Mouse (Mus musculus) right cerebral cortex, postnatal 10 days (tissue): ENCODE data around the gene Ank.
A peak's percentile ranks its signal among the peaks of the same experiment; 100 is the strongest.

ENCODE experiments used
- DNase-seq, 2 experiments: peaks; one replicate each; pipeline ENCODE4 v3.0.0; 2021; ENCODE audit warnings: low spot score in 2 of 2

Ank gene

DNA sequence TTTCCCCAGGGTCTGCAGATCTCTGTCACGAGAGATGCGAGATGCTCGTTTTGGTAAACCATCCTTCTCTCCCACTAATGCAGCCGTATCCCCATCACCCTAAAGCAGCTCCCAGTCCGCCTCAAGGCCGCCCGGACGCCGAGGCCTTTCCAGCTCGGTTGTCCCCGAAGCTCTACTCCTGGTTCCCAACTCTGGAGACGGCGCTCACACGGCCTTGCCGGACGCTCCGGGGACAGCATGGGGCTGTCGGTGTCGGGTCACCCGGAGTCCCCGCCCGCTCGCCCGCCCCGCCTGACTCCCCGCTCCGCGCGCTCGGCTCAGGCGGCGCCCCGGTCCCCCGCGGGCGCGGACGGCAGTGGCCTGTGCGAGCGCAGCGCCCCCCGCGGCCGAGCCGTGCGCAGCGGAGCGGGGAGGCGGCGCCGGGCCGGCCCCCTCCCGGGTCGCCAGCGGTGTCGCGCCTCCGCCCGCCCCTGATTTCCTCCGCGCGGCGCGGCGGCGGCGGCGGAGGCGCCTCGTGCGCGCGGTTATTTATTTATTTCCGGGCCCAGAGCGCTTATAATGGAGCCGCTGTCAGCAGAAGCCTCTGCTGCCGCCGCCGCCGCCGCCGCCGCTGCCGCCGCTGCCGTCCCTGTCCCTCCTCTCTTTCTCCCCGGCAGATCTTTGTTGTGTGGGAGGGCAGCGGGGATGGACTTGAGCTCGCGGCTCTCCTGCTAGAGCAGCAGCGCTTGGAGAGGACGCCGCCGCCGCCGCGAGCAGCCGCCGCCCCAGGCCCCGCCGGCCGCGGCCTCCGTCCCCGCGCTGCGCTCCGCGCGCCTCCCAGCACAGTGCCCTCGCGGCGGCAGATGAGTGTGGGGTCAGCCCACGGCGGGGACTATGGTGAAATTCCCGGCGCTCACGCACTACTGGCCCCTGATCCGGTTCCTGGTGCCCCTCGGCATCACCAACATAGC, at the start of gene Ank:
Gene Ank (plus strand): TSS at position 547 of the 950 bp plus-strand sequence.
- DNase-seq, result peak; percentile 85 to 87

DNA sequence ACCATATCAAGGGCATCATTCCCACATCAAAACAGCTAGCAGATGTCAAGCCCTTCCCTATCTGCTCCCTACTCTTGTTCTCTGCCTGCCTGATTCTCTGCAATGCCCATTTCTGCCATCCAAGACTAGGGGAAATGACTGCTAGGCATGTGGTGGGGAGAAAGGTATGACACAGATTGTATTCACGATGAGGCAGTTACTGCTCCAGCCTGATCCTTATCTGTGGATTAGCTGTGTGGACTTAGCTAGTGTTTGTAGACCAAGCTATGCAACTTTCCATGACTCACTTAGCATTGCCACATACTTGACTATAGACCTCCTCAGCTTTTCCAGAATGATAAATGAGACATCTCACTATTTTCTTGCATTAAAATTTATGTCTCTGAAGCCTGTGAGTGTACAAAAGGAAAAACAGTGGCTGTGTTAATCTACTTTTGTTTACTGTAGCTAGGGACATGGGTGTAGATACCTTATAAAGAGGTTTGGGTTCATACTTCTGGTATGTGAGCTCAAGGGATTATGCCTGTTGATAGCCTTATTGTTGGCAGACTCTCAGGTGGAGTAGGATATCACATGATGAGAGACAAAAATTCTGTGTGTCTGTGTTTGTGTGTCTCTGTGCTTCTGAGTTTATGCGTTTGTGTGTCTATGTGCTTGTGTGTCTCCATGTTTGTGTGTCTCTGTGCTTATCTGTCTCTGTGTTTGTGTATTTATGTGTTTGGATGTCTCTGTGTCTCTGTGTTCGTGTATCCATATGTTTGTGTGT, 47.7 kb upstream of the Ank start:
- no peak for DNase-seq

DNA sequence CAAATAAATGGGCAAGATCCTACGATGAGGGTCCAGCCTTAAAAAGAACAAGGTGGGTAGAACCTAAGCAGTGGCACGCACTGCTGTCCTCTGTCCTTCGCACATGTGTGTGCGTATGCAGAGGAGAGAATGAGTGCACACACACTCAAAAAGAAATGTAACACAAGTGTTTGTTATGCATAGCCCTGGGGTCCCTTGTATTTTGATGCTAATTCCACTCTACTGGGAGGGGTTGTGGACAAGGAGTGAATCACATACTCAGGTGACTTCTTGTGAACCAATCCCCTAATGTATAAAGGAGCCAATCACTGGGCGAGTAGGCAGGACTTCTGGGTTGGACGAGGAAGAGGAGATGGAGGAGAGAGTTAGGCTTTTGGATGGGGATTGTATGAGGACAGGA, 44.9 kb upstream of the Ank start:
- no peak for DNase-seq

DNA sequence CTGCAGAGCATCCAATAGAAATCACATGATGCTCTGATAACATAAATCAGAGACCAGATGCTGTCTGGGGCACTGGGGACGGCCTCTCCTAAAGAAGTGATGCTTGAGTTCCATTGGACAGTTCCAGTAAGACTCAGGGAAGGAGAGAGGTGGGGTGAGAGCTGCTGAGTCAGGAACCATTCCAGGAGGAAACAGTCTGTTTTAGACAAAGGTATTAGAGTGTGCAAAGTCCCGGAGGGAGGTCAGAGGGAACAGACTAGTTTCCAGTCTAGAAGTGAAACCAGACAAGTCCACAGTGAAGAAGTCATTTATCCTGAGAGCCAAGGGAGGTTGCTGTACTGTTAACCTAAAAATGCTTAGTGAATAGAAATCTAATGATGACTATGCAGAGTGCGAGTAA, 38.9 kb upstream of the Ank start:
- DNase-seq, result no peak

DNA sequence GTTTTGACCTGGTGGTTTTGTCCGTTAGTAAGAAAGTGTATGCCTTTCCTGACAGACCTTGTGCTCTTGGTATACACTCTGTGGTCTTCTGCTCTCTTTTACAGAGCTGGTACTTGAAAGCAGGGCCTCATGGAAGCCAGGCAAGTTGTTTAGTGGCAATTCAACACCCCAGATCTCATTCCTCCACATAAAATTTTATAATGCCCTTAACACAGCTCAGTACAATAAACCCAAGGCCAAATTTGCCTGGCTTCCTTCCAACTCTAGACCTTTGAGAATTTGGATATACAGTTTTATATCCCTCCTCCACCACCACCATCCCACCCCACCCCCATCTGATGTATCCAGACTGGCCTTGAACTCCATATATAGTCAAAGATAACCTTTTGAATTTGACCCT, 36.2 kb upstream of the Ank start:
- DNase-seq, result no peak

DNA sequence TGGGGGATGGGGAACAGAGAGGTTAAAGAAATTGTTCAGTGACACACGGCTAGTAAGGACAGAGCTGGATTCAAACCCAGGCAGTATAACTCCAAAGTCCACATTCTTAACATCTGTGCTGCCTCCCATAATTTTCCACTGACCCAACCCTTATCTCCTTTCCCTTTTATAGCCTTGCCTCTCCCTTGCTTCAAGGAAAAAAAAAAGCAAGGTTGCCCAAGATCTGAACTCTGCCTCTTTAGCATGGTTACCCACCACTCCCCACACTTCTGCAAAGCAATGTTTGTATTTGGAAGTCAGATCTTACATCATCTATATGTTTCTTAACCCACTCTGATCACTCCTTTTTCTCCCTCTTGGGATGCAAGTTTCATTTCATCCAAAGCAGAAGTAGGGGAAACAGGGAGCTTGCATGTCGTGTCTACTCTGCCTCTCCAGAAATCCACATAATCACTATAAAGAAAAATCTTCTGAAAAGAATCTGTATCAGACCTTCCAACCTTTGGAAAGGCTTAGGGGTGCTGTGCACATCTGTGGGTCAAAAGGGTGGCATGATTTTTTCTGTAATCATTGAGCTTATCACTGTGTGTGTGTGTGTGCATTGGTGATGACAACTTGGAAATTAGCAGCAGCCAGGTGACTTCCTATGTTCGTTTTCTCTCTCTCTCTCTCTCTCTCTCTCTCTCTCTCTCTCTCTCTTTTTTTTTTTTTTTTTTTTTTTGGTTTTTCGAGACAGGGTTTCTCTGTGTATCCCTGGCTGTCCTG, 33.4 kb upstream of the Ank start:
- DNase-seq, result no peak

DNA sequence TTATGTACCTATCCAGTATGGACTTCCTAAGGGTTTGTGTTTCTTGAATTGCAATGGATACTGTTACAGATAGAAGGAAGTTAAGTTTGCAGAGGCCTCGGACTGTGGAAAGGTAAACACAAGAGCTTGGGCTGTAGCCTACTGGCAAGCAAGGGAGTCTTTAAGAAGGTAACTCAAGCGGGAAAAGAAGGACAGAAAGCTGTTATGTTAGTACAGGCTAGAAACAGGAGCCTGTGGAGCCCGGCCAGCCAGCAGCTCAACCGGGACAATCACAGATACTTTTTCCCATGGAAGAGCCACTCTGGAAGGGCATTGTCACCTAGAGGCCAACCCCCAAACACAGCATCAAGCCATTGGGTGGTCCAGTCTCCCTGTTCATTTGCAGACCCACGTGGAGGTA, 31.1 kb upstream of the Ank start:
- no peak for DNase-seq

DNA sequence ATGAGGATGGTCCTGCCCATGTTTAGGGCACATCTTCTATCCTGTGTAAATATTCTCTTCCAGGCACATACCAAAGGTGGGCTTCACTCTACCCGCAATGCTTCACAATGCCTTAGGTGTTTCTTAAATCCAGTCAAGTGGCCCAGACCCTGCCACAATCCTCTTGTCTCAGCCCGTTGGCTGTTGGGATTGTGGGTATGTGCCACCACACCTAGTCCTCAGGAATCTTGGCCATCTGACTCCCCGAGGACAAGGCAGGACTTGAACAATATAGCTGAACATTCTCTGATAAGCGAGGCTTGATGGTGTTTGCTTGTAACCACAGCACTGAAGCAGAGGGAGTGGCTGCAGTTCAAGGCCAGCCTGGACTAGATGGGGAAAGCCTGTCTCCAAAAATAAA, 30.3 kb upstream of the Ank start:
- DNase-seq, result no peak

DNA sequence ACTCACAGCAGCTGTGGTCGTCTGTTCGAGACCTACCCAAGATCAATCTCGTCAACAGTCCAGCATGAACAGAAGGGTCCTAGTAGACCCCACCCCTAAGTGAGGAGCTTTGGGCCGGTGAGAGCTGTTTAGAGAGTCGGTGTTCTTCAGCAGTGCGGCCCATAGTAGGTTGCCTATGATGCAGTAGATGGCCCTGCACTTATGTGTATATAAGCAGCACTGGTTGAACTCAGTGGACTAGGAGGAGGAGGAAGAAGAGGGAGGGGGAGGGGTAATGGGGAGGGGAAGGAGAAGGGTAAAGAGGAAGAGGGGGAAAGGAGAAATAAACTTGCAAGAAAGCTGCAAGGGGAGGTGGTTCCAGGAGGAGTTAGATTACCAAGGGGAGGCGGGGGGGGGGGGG, 25.4 kb upstream of the Ank start:
- DNase-seq, result no peak

DNA sequence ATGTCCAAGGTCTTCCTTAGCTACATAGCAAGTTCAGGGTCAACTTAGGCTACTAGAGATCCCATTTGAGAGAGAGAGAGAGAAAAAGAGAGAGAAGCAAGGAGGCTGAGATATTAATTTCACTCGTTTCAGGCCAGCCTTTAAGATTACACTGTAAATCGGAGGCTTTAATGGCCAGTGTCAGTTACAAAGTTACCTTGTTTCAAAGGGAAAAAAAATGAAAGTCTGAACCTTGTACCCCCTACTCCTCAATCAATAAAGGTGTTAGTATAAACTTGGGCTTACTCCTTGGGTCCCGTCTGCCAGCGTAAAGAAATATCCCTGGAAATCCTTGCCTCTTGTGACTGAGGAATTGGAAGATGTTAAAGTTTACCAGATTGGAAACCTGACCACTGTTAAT, 24.9 kb upstream of the Ank start:
- DNase-seq, result no peak

DNA sequence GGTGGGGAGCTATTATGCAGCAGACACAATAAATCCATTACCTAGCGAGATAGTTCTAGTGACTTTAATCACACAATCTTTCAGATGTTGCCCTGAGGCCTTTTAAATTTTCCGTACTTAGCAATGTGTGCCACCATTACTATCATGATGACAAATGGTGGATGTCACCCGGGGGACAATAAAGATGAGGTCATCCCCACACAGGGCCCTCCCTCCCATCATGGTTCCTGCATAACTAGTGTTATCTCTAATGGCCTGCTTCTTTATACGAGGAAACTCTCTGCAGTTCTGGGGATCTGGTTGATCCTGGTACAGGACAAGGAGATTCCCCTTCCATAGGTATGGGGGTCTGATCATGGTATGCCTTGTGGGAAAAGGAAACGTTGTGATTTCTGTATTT, 24.5 kb upstream of the Ank start:
- no peak for DNase-seq

DNA sequence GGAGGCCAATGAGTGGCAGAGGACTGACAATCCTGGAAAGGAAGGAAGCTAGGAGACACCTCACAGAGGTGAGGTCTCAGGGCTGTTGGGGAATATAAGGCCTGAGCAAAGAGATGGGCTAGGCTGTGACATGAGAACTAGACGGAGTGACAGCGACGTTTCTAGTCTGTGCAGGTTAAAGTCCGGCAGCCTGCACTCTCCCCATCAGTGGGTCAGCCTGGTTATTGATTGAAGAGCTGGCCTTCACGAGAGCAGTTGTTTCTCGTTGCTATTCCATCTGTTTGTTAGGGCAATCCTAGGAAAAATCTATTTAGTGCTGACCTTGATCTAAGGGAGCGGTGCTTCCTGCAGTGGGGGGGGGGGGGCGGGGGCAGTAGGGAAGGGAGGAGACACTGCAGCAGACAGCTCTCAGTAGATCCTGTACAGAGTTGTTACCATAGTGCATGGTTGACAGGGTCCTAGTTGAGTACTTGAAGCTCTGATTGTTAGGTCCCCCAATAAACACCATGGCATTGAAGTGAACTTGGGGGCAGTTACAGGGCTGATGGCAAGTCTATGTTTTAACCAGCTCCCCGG, 21.6 kb upstream of the Ank start:
- no peak for DNase-seq

DNA sequence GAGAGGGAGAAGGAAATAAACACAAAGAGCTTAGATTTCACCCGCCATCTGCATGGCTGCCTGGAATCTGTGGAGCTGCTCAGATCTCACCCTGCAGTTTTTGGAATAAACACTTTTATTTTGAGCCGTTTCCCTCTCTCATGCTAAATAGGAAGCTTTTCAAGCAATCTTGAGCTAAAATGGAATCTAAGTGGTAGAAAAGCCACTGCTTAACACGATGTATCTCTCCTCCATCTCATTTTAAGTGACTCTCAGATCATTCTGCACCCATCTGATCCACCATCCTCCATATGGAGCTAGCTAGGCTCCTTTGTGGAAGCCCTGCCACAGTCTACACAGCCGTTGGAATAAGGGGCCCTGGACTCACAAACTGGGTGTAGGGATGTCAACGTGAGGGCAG, 15.8 kb upstream of the Ank start:
- peak; percentile 37 to 58 for DNase-seq

DNA sequence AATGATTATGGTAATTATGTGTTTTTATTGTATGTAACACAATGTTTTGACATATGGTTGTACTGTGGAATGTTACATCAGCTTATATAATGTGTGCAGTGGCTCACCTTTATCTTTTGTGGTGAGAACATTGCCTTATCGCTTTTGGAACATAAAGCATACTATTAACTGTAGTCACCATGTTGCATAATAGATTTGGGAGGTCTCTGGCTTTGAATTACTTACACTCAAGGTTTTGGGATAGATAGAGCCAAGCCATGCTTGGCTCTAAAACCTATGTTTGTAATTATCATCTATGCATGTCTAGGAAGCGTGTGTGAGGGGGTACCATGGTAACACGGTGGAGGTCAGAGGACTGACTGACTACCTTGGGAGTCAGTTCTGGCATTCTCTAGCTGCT, 14.7 kb upstream of the Ank start:
- DNase-seq, result no peak

DNA sequence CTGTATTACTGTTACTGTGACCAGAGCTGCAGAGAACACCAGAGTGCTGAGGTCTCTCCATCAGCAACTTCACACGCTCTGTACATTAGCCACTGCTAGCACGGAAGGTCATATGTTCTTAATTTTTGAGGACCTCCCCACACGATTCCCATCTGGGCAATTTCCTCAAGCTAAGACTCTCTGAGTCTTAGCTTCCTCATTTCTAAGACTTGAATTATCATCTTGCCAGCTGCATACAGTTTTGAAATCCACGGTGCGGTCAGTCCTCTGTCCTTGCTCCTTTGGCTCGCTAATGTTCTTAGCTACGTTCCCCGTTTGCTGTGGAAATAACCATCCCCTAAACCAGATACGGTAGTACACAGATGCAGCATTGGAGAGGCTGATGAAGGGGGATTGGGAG, 14.0 kb upstream of the Ank start:
- DNase-seq, result no peak

DNA sequence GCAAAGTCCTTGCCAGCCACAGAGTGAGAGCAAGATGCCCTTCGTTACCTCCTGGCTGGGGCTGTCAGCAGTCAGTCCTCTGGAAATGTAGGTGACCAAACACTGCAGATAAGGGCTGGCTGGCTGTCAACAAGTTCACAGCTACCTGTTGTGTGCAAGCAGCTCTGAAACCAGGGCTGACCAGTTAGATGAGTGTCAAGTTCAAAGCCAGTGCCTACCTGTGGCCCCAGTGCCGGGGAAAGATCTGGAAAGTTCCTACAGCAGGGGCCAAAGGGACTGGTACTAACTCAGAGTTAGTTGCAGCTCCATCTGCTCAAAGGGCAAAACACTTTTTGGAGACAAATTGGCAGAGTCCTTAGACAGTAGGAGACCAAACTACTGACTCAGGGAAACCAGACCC, 9.5 kb upstream of the Ank start:
- DNase-seq, result no peak

DNA sequence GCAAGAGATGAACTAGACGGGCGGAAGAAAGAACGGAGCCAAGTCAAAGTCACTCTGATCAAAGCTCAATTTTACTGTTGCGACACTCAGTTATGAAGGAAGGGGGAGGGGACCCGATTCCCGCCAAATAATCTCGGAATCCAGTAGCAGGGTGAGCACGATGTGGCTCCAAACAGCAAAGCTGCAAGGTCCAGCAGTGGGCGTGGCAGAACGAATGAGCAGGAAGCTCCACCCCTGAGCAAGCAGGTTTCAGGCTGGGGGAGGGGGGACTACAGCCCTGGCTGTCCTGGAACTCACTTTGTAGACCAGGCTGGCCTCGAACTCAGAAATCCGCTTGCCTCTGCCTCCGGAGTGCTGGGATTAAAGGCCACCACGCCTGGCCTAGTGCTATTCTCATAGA, 6.7 kb upstream of the Ank start:
- peak in 1 of 2 experiments; percentile 15 for DNase-seq

DNA sequence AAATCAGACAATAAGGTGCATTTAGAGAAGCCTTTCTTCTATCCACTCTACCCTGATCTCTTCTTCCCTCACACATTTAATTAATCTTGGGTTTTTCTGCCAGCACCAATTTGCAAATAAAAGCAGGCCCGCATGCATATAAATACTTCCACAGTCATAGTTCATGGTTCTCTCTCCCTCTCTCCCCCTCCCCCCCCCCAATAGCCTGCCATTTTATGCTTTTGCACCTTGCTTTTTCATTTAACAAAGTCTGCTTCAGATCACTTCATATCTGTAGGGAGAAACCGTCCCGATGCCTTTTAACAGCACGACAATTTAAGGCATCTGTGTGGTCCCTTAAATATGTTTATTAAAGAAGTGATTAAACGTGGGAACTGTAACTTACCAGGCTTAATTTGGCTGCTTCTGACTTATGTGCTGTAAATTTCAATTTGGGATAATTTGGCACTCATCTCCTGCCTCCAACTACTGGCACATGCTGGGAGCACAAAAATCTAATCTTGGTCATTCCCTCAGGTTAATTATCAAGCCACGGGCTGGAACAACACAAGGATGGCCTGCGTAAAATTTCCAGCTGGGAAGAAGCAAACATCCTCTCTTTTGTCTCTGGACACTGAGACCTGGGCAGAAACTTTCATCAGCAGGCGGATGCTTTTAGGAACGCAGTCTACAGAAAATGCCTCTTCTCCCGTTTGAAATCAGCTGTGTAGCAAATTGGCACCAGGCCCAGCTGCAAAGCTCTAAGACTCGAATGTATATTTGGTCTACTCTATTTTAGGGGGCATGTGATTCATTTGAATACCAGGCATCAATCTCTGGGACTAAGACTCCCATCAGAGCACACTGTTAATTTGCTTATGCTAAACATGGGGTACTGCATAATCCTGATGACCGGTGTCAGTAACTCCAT, 4.9 kb upstream of the Ank start:
- DNase-seq, result peak; percentile 87 to 89

DNA sequence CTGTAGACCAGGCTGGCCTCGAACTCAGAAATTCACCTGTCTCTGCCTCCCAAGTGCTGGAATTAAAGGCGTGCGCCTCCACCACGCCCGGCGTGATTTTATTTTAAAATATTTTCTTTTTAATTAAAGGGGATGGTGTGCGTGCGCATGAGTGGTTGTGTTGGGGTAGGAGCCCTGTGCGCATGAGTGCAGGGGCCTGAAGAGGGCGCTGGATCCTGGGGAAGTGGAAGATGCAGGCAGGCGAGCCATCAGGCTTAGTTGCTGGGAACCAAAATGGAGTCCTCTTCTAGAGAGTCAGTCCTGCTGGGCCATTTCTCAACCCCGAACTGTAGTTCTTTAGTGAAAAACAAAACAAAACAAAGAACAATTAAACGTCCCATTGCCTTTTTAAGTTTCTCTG, 2.6 kb upstream of the Ank start:
- peak in 1 of 2 experiments; percentile 18 for DNase-seq

DNA sequence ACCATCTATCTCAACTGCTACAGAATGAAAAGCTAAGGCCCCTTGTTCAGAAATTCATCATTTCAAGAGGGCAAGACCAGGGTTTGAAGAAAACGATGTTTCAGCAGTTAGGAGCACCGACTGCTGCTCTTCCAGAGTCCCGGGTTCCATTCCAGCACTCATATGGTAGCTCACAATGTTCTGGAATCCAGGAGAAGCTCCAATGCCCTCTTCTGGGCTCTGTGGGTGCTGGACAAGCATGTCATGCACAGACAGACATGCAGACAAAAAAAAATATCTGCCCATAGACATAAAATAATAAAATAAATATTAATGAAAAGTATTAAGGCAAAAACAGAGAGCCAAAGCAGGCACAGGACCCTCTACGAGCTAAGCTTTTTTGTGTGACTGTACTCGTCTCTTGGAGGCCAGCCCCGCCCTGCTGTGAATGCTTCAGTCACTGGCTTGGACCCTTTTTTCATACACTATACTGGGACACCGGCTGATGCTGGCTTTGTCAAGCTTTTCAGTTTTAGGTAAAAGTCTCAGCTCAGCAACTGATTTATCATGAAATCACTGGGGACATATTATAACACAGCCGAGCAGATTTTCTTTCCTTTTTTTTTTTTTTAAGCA, 979 bp upstream of the Ank start:
- peak; percentile 67 to 72 for DNase-seq
